Mouse (Mus musculus) lung, postnatal 0 days (tissue): ENCODE measurements around the gene Fam221b.

Experiments
- CTCF ChIP-seq: IDR thresholded peaks from 2 replicates; pipeline ENCODE4 v1.5.1; 2016; ENCODE audit warnings: antibody characterized with exemption, mild to moderate bottlenecking
- EP300 ChIP-seq: IDR thresholded peaks from 2 replicates; pipeline ENCODE4 v1.6.1; 2016; ENCODE audit warnings: antibody characterized with exemption, mild to moderate bottlenecking, control low read depth

DNA sequence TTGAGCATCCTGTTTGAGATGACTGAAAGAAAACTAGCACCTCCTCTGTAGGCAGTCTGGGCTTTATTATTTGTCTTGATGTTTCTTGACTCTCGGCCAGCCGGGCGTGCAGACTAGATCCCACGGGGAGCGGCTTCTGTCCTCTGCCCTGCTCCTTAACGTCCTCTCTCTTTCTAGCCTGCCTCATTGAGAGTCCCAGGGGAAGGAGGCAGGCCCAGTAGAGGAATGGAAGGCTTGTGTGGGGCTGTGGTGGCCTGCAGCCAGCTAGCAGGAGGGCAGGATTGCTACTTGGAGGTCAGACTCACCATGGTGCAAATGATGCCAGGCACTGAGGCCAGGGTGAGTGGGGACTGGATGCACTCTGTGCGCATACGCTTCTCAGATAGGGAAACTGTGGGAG, 34.9 kb upstream of the Fam221b start:
- TF ChIP-seq CTCF, result no peak
- TF ChIP-seq EP300, result no peak
